Mouse (Mus musculus): ENCODE measurements around the gene Sdf4. TPM values are rescaled to one million over a fixed set of nuclear protein-coding genes. Genes with fewer than 3 reads are reported as not detected.
A peak's percentile ranks its signal among the peaks of the same experiment; 100 is the strongest.

The Sdf4 gene
- polyA plus RNA-seq (2012; rRNA removed) (20.1 and 26.8 TPM in 2 replicates), polyA plus RNA-seq (2014; fragmentation: Nextera tagmentation; extraction: Ambion mirVana) (72.1 and 79.4 TPM in 2 replicates)

GRCm38 (mm10) chr4:155992241-155992905 lies at the start of gene Sdf4, which contains the start of gene B3galt6:
TSS of gene Sdf4 (plus strand) at chr4:155992872.
TSS of gene B3galt6 (minus strand) at chr4:155992649.
- peak within 1 kb of the TSS; percentile 85 for H3K27ac ChIP-seq
- no peaks in the 10 kb centered on the region for H3K27me3 ChIP-seq (ENCODE audit: control insufficient read depth, insufficient read depth, low read length)
- H3K4me3 ChIP-seq (ENCODE audit: insufficient read depth in 1 of 2, low read depth in 2 of 2, low read length in 2 of 2) = peak within 1 kb of the TSS; percentile 85 to 100
- TF ChIP-seq EP300 (IDR thresholded peaks at IDR 0.05; ENCODE audit: low read depth) = no peak
- peak; percentile 63 for TF ChIP-seq CTCF (IDR thresholded peaks at IDR 0.05; ENCODE audit: low read depth)
- peaks cover 44 to 45% of the 10 kb centered on the region in 2 experiments for H3K4me1 ChIP-seq (replicated peaks; ENCODE audit: control insufficient read depth in 2 of 2, insufficient read depth in 2 of 2, low read length in 1 of 2)
- DNase-seq (ENCODE audit: low read depth in 3 of 3, low spot score in 3 of 3) = peak; percentile 69 to 90 (median 83)
- ATAC-seq (ENCODE audit: insufficient read depth) = peak; percentile 82
- H3K9ac ChIP-seq (replicated peaks) = peak within 1 kb of the TSS; percentile 78
- peak within 1 kb of the TSS; percentile 98 for H3K4me2 ChIP-seq (ENCODE audit: low read depth)
- peaks cover 3% of the 10 kb centered on the region for H3K36me3 ChIP-seq (replicated peaks; ENCODE audit: control insufficient read depth, insufficient read depth, low read depth)
- WGBS (ENCODE audit: insufficient replicate concordance) = under 1% methylated on average over 99 of the region's 99 CpGs
- no peaks in the 10 kb centered on the region for H3K9me3 ChIP-seq (ENCODE audit: control insufficient read depth, low read length)

GRCm38 (mm10) chr4:155943049-155943452 lies 49.6 kb upstream of the Sdf4 start:
- Histone ChIP-seq H3K27me3 (ENCODE audit: control insufficient read depth, insufficient read depth, low read length) (no peaks in the 10 kb centered on the region; the same call in 1 of the 2 replicates), H3K36me3 (replicated peaks; ENCODE audit: control insufficient read depth, insufficient read depth, low read depth) (peaks cover 4% of the 10 kb centered on the region; the same call in 1 of the 2 replicates), H3K27ac (no peak overlapping the region), H3K4me3 (ENCODE audit: insufficient read depth in 1 of 2, low read depth in 2 of 2, low read length in 2 of 2) (peak overlapping the region; percentile 96 to 99), H3K4me1 (replicated peaks; ENCODE audit: control insufficient read depth in 2 of 2, insufficient read depth in 2 of 2, low read length in 1 of 2) (peaks cover 15 to 22% of the 10 kb centered on the region in 2 experiments), H3K9ac (replicated peaks) (peak overlapping the region; percentile 91), H3K9me3 (ENCODE audit: control insufficient read depth, low read length) (no peaks in the 10 kb centered on the region), H3K4me2 (ENCODE audit: low read depth) (peak overlapping the region; percentile 74)
- DNase-seq (ENCODE audit: low read depth in 3 of 3, low spot score in 3 of 3) (no peak), ATAC-seq (ENCODE audit: insufficient read depth) (peak; percentile 21)
- TF ChIP-seq CTCF (IDR thresholded peaks at IDR 0.05; ENCODE audit: low read depth) (no peak), EP300 (IDR thresholded peaks at IDR 0.05; ENCODE audit: low read depth) (no peak)
- 3% methylated on average over 17 of the region's 17 CpGs for WGBS (ENCODE audit: insufficient replicate concordance)

- Histone ChIP-seq H3K4me3 (ENCODE audit: insufficient read depth in 1 of 2, low read depth in 2 of 2, low read length in 2 of 2) (peak within 1 kb of the TSS; percentile 96 to 99), H3K36me3 (replicated peaks; ENCODE audit: control insufficient read depth, insufficient read depth, low read depth) (peaks cover 6% of the 10 kb centered on the region), H3K9ac (replicated peaks) (peak within 1 kb of the TSS; percentile 91), H3K27me3 (ENCODE audit: control insufficient read depth, insufficient read depth, low read length) (no peaks in the 10 kb centered on the region; the same call in 1 of the 2 replicates), H3K27ac (peak within 1 kb of the TSS; percentile 38), H3K4me2 (ENCODE audit: low read depth) (peak within 1 kb of the TSS; percentile 74), H3K4me1 (replicated peaks; ENCODE audit: control insufficient read depth in 2 of 2, insufficient read depth in 2 of 2, low read length in 1 of 2) (peaks cover 15 to 22% of the 10 kb centered on the region in 2 experiments), H3K9me3 (ENCODE audit: control insufficient read depth, low read length) (no peaks in the 10 kb centered on the region)
- under 1% methylated on average over 85 of the region's 85 CpGs for WGBS (ENCODE audit: insufficient replicate concordance)
- TF ChIP-seq CTCF (IDR thresholded peaks at IDR 0.05; ENCODE audit: low read depth) (peak; percentile 17; the same call in 1 of the 2 replicates), EP300 (IDR thresholded peaks at IDR 0.05; ENCODE audit: low read depth) (no peak)
- peak; percentile 80 to 85 (median 81) for DNase-seq (ENCODE audit: low read depth in 3 of 3, low spot score in 3 of 3)
- peak; percentile 97 for ATAC-seq (ENCODE audit: insufficient read depth)
Observed at GRCm38 (mm10) chr4:155943534-155944249, 49.0 kb upstream of the Sdf4 start, which contains the start of gene Ube2j2. TSS of gene Ube2j2 (plus strand) at chr4:155943831.

- DNase-seq (ENCODE audit: low read depth in 3 of 3, low spot score in 3 of 3) = no peak
- H3K4me3 ChIP-seq (ENCODE audit: insufficient read depth in 1 of 2, low read depth in 2 of 2, low read length in 2 of 2) = peak overlapping the region; percentile 96 to 99
Observed at GRCm38 (mm10) chr4:155944271-155944670, 48.4 kb upstream of the Sdf4 start.

More at GRCm38 (mm10) chr4:155944271-155944670, 48.4 kb upstream of the Sdf4 start:
- WGBS (ENCODE audit: insufficient replicate concordance) = 1% methylated on average over 17 of the region's 17 CpGs
- Histone ChIP-seq H3K4me2 (ENCODE audit: low read depth) (peak overlapping the region; percentile 74), H3K27ac (peak overlapping the region; percentile 38), H3K36me3 (replicated peaks; ENCODE audit: control insufficient read depth, insufficient read depth, low read depth) (peaks cover 11% of the 10 kb centered on the region), H3K9ac (replicated peaks) (peak overlapping the region; percentile 91), H3K27me3 (ENCODE audit: control insufficient read depth, insufficient read depth, low read length) (no peaks in the 10 kb centered on the region; the same call in 1 of the 2 replicates), H3K9me3 (ENCODE audit: control insufficient read depth, low read length) (no peaks in the 10 kb centered on the region), H3K4me1 (replicated peaks; ENCODE audit: control insufficient read depth in 2 of 2, insufficient read depth in 2 of 2, low read length in 1 of 2) (peaks cover 15 to 22% of the 10 kb centered on the region in 2 experiments)
- ATAC-seq (ENCODE audit: insufficient read depth) = peak; percentile 4; the same call in 1 of the 2 replicates
- no peak for TF ChIP-seq CTCF (IDR thresholded peaks at IDR 0.05; ENCODE audit: low read depth)
- no peak for TF ChIP-seq EP300 (IDR thresholded peaks at IDR 0.05; ENCODE audit: low read depth)
